Mouse (Mus musculus) splenic B cell, adult 2 months (primary cell): ENCODE measurements around the gene Cdcp2.
"Not testable (repeated sequence)": the region's sequence is repeated elsewhere in the genome, so short reads cannot be mapped to it uniquely, and the experiment has no call there.

ENCODE experiments used
- DNase-seq: peaks from one replicate; pipeline ENCODE4 v3.0.0-alpha.2; 2011; ENCODE audit warnings: low read depth, low spot score
- H3K27me3 ChIP-seq: 2 replicates; pipeline ENCODE4 v1.6.1; 2012; ENCODE audit warnings: mild to moderate bottlenecking, low read length, moderate library complexity, mixed read lengths; ENCODE audit not compliant: control insufficient read depth, poor library complexity, insufficient read depth, severe bottlenecking
- H3K36me3 ChIP-seq: 2 replicates; pipeline ENCODE4 v1.6.1; 2012; ENCODE audit warnings: mild to moderate bottlenecking, low read length, moderate library complexity, mixed read lengths; ENCODE audit not compliant: control insufficient read depth, poor library complexity, insufficient read depth, severe bottlenecking

Gene Cdcp2

DNA sequence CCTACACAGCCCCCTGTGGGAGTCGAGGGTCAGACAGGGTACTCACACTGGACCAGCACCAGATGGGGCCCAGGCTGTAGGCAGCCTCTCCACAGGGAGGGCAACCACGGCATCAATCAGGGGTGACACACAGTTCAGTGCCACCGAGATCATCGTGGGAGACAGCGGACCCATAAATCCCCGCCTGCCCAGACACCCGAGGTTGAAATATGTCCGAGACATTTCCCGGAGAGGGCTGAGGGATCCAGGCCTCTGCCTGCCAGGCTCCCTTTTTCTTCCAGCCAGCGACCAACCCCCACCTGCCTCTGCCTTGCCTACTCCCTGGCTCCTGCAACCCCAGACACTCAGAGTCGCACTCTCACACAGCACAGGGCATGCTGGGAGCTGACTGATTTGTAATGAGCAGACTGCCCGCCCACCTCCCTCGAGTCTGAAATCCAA is 11.6 kb downstream of the Cdcp2 start:
- no peak for DNase-seq
- H3K36me3 ChIP-seq, result no peaks in the 10 kb centered on the region
- H3K27me3 ChIP-seq, result no peaks in the 10 kb centered on the region

- H3K27me3 ChIP-seq, DNase-seq, H3K36me3 ChIP-seq: not testable (repeated sequence)
Observed at GRCm38 (mm10) chr4:107109181-107109580, 12.5 kb downstream of the Cdcp2 start.

DNA sequence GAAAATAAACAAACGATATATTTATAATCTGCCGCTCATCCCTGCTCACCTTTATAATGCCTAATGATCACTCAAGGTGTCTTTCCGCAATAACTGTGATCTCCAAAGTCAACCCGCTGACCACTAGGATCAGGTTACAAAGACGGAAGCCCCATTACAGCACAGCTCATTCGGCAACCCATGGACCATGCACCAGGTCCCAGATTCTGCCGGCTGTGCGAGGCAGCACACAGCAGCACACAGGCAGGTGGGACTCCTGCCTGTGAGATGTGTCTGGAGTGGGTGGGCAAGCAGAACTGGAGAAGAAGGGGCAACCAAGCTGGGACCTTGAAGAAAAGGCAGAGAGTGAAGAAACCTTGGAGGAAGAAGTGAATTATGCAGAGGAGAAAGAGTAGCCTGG is 17.6 kb downstream of the Cdcp2 start:
- no peak for DNase-seq
- Histone ChIP-seq H3K27me3 (no peaks in the 10 kb centered on the region), H3K36me3 (no peaks in the 10 kb centered on the region)

DNA sequence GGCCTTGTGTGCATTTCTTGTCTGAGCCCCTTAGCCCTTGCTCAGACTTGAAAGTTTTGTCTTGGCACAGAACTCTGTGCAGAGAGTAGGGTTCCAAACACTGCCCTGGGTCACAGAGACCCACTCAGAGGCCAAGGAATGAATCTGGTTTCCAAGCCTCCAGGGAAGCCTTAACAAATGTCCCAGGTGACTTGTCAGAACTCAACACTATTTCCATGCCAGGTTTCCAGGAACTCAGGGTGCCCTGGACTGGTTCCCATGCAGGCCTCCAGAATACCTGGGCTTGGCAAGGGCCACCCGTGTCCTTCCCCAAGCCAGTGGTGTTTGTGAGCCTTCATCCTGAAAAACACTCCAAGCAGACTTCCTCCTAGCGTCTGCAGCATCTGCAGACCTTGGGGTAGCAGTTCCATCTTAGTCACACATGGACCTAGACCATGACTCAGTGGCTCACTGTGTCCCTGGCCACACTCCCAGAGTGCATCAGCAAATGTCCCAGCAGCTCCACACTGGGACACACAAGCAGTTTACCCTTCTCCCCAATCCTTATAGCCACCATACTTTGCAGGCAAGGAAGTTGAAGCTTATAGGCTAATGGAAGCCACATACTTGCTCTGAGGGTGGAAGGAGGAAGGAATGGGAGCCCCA is 21.2 kb downstream of the Cdcp2 start:
- Histone ChIP-seq H3K36me3 (no peaks in the 10 kb centered on the region), H3K27me3 (no peaks in the 10 kb centered on the region)
- DNase-seq, result no peak

GRCm38 (mm10) chr4:107119056-107119455 is 22.4 kb downstream of the Cdcp2 start:
- H3K27me3 ChIP-seq, result no peaks in the 10 kb centered on the region
- DNase-seq, result no peak
- no peaks in the 10 kb centered on the region for H3K36me3 ChIP-seq

DNA sequence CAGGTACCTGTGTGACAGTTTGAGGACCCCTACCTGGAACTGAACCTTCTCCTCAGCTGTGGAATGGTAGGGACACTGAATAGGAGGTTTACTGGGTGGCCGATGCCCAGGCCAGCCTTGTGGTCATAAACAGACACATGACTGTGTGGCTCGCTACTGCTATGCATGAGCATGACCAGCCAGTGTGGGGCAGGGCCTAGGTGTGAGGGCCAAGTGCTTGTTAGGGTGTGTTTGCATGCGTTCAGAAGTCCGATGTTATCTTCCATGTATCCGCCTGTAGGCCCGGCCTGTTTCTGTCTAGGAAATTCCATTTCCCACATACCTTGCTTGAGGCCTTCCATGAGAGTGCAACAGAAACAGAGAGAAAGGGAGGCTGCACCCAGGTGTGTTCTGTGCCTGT is 24.0 kb downstream of the Cdcp2 start:
- Histone ChIP-seq H3K36me3 (no peaks in the 10 kb centered on the region), H3K27me3 (no peaks in the 10 kb centered on the region)
- no peak for DNase-seq

GRCm38 (mm10) chr4:107121165-107121943 is 24.7 kb downstream of the Cdcp2 start:
- H3K27me3 ChIP-seq, result no peaks in the 10 kb centered on the region
- DNase-seq, result peak; percentile 5
- no peaks in the 10 kb centered on the region for H3K36me3 ChIP-seq

DNA sequence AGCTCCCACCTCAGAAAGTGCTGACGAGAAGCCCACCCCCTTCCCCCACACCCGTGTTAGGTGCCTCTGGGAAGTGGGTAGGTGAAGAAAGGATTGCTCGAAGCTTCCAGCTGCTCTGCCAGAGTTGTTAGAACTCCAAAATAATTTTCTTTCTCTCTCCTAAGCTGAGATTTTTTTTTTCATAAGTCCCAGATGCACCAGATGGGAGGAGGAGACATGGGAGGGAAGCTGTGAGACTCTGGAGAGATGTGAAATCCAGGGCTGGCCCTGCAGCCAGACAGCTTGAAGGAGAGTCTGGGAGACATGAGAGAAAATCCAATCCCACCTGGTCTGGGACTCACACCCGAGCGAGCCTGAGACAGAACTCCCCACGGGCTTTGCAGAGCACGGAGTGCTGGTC is 27.7 kb downstream of the Cdcp2 start:
- H3K36me3 ChIP-seq, result no peaks in the 10 kb centered on the region
- DNase-seq, result no peak
- H3K27me3 ChIP-seq, result no peaks in the 10 kb centered on the region

- Histone ChIP-seq H3K36me3 (no peaks in the 10 kb centered on the region), H3K27me3 (no peaks in the 10 kb centered on the region; the same call in 1 of the 2 replicates)
- DNase-seq, result no peak
Observed at GRCm38 (mm10) chr4:107125101-107125500, 28.4 kb downstream of the Cdcp2 start.

DNA sequence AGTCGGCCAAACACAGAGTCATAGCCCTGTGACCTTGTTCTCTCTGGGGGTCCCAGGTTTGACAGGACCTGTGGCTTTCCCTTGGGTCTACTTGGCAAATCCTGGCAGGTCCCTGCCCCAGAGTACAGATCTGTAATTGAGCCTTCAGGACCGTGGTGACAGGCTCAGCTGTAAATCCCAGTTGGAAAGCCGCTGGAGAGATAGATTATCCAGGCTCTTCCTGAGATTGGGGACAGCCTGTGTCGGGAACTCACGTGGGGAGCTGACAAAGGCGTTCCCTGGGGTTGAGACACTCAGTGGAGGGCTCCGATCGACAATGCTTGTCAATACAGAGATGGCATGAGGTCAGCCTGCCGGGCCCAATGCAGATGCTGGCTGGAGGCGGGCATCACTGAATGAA is 29.7 kb downstream of the Cdcp2 start:
- H3K36me3 ChIP-seq, result no peaks in the 10 kb centered on the region
- no peaks in the 10 kb centered on the region; the same call in 1 of the 2 replicates for H3K27me3 ChIP-seq
- no peak for DNase-seq

DNA sequence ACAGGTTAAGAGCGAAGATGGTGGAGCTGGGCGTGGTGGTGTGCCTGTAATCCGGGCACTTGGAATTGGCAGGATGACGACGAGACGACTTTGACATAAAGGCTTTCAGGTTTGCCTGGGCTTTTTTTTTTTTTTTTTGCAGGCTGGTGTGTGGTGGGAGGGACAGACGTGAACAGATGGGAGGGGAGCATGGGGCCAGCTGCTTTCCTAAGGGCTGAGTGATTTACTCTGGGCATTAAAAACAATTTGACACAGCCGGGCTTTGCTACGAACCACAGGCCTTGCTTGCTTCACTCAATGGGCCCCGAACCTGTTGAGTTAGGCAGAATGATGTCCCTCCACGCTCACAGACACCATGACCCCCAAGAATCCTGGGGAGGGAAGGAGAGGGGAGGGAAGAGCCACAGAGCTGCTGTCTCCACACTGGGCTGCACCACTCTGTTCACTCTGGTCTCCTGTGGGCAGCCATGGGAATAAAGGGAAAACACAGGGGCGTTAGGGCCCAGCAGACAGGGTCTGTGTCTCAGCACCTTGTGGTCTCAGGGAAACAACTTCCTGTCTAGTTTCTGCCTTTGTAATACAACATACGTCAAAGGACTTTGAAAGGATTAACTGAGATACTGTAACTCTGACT is 30.3 kb downstream of the Cdcp2 start:
- H3K36me3 ChIP-seq, result no peaks in the 10 kb centered on the region
- no peaks in the 10 kb centered on the region; the same call in 1 of the 2 replicates for H3K27me3 ChIP-seq
- DNase-seq, result no peak

DNA sequence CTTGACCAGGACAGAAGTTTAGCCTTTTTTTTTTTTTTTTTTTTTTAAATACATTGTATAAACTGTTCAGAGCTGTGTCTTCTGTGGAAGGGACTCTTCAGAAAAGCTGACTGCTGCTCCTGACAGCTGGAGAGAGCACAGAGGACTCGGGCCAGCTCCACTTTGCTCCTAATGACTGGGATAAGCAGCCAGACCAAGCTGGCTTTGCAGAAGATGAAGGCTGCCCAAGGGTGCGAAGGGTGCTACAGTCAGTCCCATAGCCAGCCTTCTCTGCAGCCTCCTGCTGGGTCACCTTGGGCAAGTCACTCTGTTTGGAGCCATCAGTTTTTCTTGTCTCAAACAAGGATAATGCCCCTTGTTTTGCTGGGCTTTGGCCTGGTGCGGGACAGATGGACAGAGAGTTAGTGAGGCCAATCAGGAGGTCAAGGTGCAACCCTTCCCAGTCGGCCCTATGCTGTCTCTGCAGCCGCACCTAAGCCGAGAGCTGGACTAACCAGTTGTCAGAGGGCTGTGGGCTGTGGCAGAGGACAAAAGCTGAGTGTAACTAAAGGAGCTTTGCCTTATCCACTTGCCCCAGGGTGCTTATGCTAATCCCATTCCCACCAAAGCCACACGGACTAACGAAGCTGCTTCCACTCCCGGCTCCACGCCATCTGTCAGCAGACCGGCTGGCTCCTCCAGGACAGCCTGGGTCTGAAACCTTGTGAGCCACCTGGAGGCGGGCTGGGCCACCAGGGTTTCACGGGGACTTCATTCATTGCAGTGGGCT is 31.4 kb downstream of the Cdcp2 start:
- Histone ChIP-seq H3K36me3 (no peaks in the 10 kb centered on the region), H3K27me3 (no peaks in the 10 kb centered on the region; the same call in 1 of the 2 replicates)
- no peak for DNase-seq

DNA sequence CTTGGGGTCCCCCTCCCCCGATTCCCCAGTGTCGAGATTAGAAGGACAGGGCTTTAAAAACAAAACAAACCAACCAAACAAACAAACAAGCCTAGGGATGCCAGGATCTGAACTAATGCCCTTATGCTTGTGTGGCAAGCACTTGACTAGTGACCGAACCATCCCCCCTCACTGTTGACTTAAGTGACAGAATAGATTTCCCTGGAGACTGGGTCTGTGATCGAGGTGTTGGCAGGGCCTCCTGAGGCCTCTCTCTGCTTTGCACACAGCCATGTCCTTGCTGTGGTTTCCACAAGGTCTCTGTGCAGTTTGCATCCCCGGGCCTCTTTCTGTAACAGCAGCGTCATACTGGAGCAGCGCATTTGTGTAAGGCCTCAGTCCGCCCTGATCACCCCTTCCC is 32.7 kb downstream of the Cdcp2 start:
- Histone ChIP-seq H3K36me3 (no peaks in the 10 kb centered on the region), H3K27me3 (no peaks in the 10 kb centered on the region; the same call in 1 of the 2 replicates)
- no peak for DNase-seq

DNA sequence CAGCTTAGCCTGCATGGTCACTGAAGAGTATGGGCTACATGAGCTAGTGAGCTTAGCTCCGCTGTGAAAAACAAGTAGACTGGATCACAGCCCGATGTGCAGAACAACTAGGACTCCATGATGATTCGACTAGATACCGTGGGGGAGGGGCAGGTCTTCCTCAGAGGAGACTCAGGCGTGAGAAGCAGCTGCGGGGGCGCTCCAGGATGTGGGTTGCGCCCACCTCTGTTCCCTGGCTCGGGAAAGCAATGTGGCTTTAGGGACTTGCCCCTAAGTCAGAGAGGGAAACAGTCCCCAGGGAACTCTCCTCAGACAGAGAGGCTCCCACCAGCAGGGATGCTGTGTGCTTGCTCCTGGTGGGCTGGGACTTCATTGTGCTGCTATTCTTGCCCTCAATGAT is 33.8 kb downstream of the Cdcp2 start:
- Histone ChIP-seq H3K36me3 (no peaks in the 10 kb centered on the region), H3K27me3 (no peaks in the 10 kb centered on the region; the same call in 1 of the 2 replicates)
- DNase-seq, result no peak
